Mouse (Mus musculus) cerebellum, adult 9-10 months (tissue): ENCODE measurements around the gene Slc5a6.
"Not testable (repeated sequence)": the region's sequence is repeated elsewhere in the genome, so short reads cannot be mapped to it uniquely, and the experiment has no call there.

ENCODE experiments used
- DNase-seq: peaks from one replicate; pipeline ENCODE4 v3.0.0; 2022

Gene Slc5a6

GRCm38 (mm10) chr5:31055216-31056140, 6.8 kb upstream of the Slc5a6 start:
- no peak for DNase-seq

GRCm38 (mm10) chr5:31054261-31055215, 5.8 kb upstream of the Slc5a6 start, which contains the start of gene Cad:
Gene Cad, plus strand, starts transcription at chr5:31054780.
- DNase-seq = peak; percentile 93

- not testable (repeated sequence) for DNase-seq
Observed at GRCm38 (mm10) chr5:31053728-31054127, 5.0 kb upstream of the Slc5a6 start.

GRCm38 (mm10) chr5:31050427-31050826, 1.7 kb upstream of the Slc5a6 start:
- no peak for DNase-seq

GRCm38 (mm10) chr5:31047848-31048762, 619 bp downstream of the Slc5a6 start, which contains the start of gene Atraid:
Gene Atraid, plus strand, starts transcription at chr5:31048312.
- peak; percentile 99 for DNase-seq

- no peak for DNase-seq
Observed at GRCm38 (mm10) chr5:31047074-31047473, 1.6 kb downstream of the Slc5a6 start.

- DNase-seq = no peak
Observed at GRCm38 (mm10) chr5:31046416-31046815, 2.3 kb downstream of the Slc5a6 start.

- DNase-seq = no peak
Observed at GRCm38 (mm10) chr5:31038171-31038845, 10.4 kb downstream of the Slc5a6 start.

- not testable (repeated sequence) for DNase-seq
Observed at GRCm38 (mm10) chr5:31036556-31036955, 12.2 kb downstream of the Slc5a6 start.

- no peak for DNase-seq
Observed at GRCm38 (mm10) chr5:31034669-31035068, 14.1 kb downstream of the Slc5a6 start.

- no peak for DNase-seq
Observed at GRCm38 (mm10) chr5:31031508-31031907, 17.2 kb downstream of the Slc5a6 start.

GRCm38 (mm10) chr5:31030926-31031325, 17.8 kb downstream of the Slc5a6 start:
- no peak for DNase-seq

GRCm38 (mm10) chr5:31024641-31025040, 24.1 kb downstream of the Slc5a6 start:
- no peak for DNase-seq

GRCm38 (mm10) chr5:31023254-31023653, 25.5 kb downstream of the Slc5a6 start:
- DNase-seq = no peak

GRCm38 (mm10) chr5:31022690-31023089, 26.0 kb downstream of the Slc5a6 start:
- DNase-seq = no peak

GRCm38 (mm10) chr5:31021790-31022189, 26.9 kb downstream of the Slc5a6 start:
- not testable (repeated sequence) for DNase-seq

- DNase-seq = no peak
Observed at GRCm38 (mm10) chr5:31015913-31016312, 32.8 kb downstream of the Slc5a6 start.

- no peak for DNase-seq
Observed at GRCm38 (mm10) chr5:31012737-31013136, 36.0 kb downstream of the Slc5a6 start.

GRCm38 (mm10) chr5:31004184-31004583, 44.5 kb downstream of the Slc5a6 start:
- DNase-seq = peak; percentile 92

GRCm38 (mm10) chr5:31001560-31001959, 47.2 kb downstream of the Slc5a6 start:
- no peak for DNase-seq

- no peak for DNase-seq
Observed at GRCm38 (mm10) chr5:31000993-31001392, 47.7 kb downstream of the Slc5a6 start.
